Mouse (Mus musculus) thymus, postnatal 14 days (tissue): ENCODE measurements around the gene Opa1.
A peak's percentile ranks its signal among the peaks of the same experiment; 100 is the strongest.

Source experiments
- DNase-seq: peaks from one replicate; pipeline ENCODE4 v3.0.0; 2021

The Opa1 gene

GRCm38 (mm10) chr16:29579167-29579786 lies at the start of gene Opa1:
TSS of gene Opa1 (plus strand) at chr16:29579334.
- DNase-seq: peak; percentile 96

- DNase-seq: no peak
Observed at GRCm38 (mm10) chr16:29533641-29534040, 45.5 kb upstream of the Opa1 start.

GRCm38 (mm10) chr16:29535866-29536265 lies 43.3 kb upstream of the Opa1 start:
- DNase-seq: no peak

GRCm38 (mm10) chr16:29536411-29537204 lies 42.5 kb upstream of the Opa1 start:
- DNase-seq: no peak

GRCm38 (mm10) chr16:29539906-29540305 lies 39.2 kb upstream of the Opa1 start:
- DNase-seq: no peak

- DNase-seq: no peak
Observed at GRCm38 (mm10) chr16:29541261-29541683, 37.9 kb upstream of the Opa1 start.

GRCm38 (mm10) chr16:29544829-29545228 lies 34.3 kb upstream of the Opa1 start, which contains the start of gene Atp13a4:
TSS of gene Atp13a4 (minus strand) at chr16:29544864.
- DNase-seq: no peak

GRCm38 (mm10) chr16:29559667-29560066 lies 19.5 kb upstream of the Opa1 start:
- DNase-seq: no peak

GRCm38 (mm10) chr16:29560454-29560853 lies 18.7 kb upstream of the Opa1 start:
- no peak for DNase-seq

GRCm38 (mm10) chr16:29560869-29561268 lies 18.3 kb upstream of the Opa1 start:
- peak; percentile 36 for DNase-seq

- DNase-seq: no peak
Observed at GRCm38 (mm10) chr16:29574013-29574412, 5.1 kb upstream of the Opa1 start.

- DNase-seq: peak; percentile 6
Observed at GRCm38 (mm10) chr16:29575620-29576019, 3.5 kb upstream of the Opa1 start.

- DNase-seq: peak; percentile 14
Observed at GRCm38 (mm10) chr16:29579787-29580176, 648 bp downstream of the Opa1 start.

GRCm38 (mm10) chr16:29592171-29592570 lies 13.0 kb downstream of the Opa1 start:
- DNase-seq: no peak

- no peak for DNase-seq
Observed at GRCm38 (mm10) chr16:29597122-29597521, 18.0 kb downstream of the Opa1 start.

GRCm38 (mm10) chr16:29605546-29605945 lies 26.4 kb downstream of the Opa1 start:
- DNase-seq: no peak

- no peak for DNase-seq
Observed at GRCm38 (mm10) chr16:29607131-29607530, 28.0 kb downstream of the Opa1 start.

GRCm38 (mm10) chr16:29614762-29615161 lies 35.6 kb downstream of the Opa1 start:
- no peak for DNase-seq

- no peak for DNase-seq
Observed at GRCm38 (mm10) chr16:29629053-29629452, 49.9 kb downstream of the Opa1 start.

- no peak for DNase-seq
Observed at GRCm38 (mm10) chr16:29635780-29636179, 56.6 kb downstream of the Opa1 start.

GRCm38 (mm10) chr16:29642376-29642775 lies 63.2 kb downstream of the Opa1 start:
- DNase-seq: no peak

GRCm38 (mm10) chr16:29644871-29645270 lies 65.7 kb downstream of the Opa1 start:
- DNase-seq: no peak

- DNase-seq: no peak
Observed at GRCm38 (mm10) chr16:29646202-29646601, 67.1 kb downstream of the Opa1 start.

GRCm38 (mm10) chr16:29656187-29656825 lies 77.2 kb downstream of the Opa1 start:
- no peak for DNase-seq
